9 mouse cellular contexts compared by ENCODE assay signal in genomic region chr12:83424720-83425444, GRCm38 (mm10).
A peak's percentile ranks its signal among the peaks of the same experiment; 100 is the strongest.
DNase-seq lines count a peak whose midpoint lies in the region; ATAC-seq lines count a peak whose summit lies in the region.
"Had no signal": no experiment of that assay in that cellular context is flagged by ENCODE, and none has a peak within 500 bp of the region (broad histone marks: within the 10 kb centered on the region; RNA-seq: fewer than 3 reads in every experiment).

No protein-coding gene starts in this region.

- H3K36me3 ChIP-seq in hindbrain, embryonic 13.5 days = no peaks in the 10 kb centered on the region
- no peaks in the 10 kb centered on the region for H3K36me3 ChIP-seq in hindbrain, embryonic 11.5 days (ENCODE audit: control insufficient read depth, insufficient read depth, low read length)

- H3K9ac ChIP-seq in hindbrain, embryonic 13.5 days = 0 out of 2 replicates have a peak overlapping the region, but pooled peaks have one; percentile 2
- no peak overlapping the region for H3K9ac ChIP-seq in hindbrain, embryonic 11.5 days (ENCODE audit: low read depth, low read length)

- no peak overlapping the region for H3K4me3 ChIP-seq in hindbrain, embryonic 13.5 days
- no peak overlapping the region for H3K4me3 ChIP-seq in hindbrain, embryonic 11.5 days (ENCODE audit: low read depth, low read length)

- no peak overlapping the region for H3K4me2 ChIP-seq in hindbrain, embryonic 13.5 days
- H3K4me2 ChIP-seq in hindbrain, embryonic 11.5 days (replicated peaks; ENCODE audit: low read depth, low read length) = no peak overlapping the region

- DNase-seq in hindbrain, embryonic 11.5 days (ENCODE audit: low spot score) = no peak
- peak; percentile 55 for DNase-seq in Muller cell, postnatal 12 days (ENCODE audit: inconsistent ontology term)
- peak; percentile 82 to 85 for DNase-seq in cerebellum, postnatal 10 days
- peak; percentile 81 for DNase-seq in heart, postnatal 4 days
- peak; percentile 24 for DNase-seq in retina, embryonic 14.5 days (ENCODE audit: low spot score)
- no peak for DNase-seq in adipocyte (ENCODE audit: low spot score)
- no peak for DNase-seq in layer of hippocampus, adult 11-12 months (ENCODE audit: low spot score)

- no peak for ATAC-seq in hindbrain, embryonic 13.5 days (ENCODE audit: low FRiP score)
- no peak for ATAC-seq in hindbrain, embryonic 11.5 days (ENCODE audit: low FRiP score)
- ATAC-seq: Patski had no signal

- H3K9me3 ChIP-seq in hindbrain, embryonic 13.5 days = no peaks in the 10 kb centered on the region
- no peaks in the 10 kb centered on the region for H3K9me3 ChIP-seq in hindbrain, embryonic 11.5 days (ENCODE audit: control insufficient read depth, low read length)

- no peak overlapping the region; the same call in 1 of the 2 replicates for H3K27ac ChIP-seq in hindbrain, embryonic 13.5 days
- no peak overlapping the region for H3K27ac ChIP-seq in hindbrain, embryonic 11.5 days (ENCODE audit: low read depth, low read length)

- H3K27me3 ChIP-seq in hindbrain, embryonic 13.5 days = no peaks in the 10 kb centered on the region
- no peaks in the 10 kb centered on the region for H3K27me3 ChIP-seq in hindbrain, embryonic 11.5 days (ENCODE audit: control insufficient read depth, insufficient read depth, low read length)
- H3K27me3 ChIP-seq: Patski had no signal

- peaks cover 33% of the 10 kb centered on the region for H3K4me1 ChIP-seq in hindbrain, embryonic 13.5 days (replicated peaks)
- no peaks in the 10 kb centered on the region for H3K4me1 ChIP-seq in hindbrain, embryonic 11.5 days (replicated peaks; ENCODE audit: control insufficient read depth, insufficient read depth, low read length)

- 71% methylated on average over 11 of the region's 11 CpGs for WGBS in hindbrain, embryonic 13.5 days
- WGBS in hindbrain, embryonic 11.5 days = 78% methylated on average over 11 of the region's 11 CpGs

Comparison
In these comparisons a context has a peak if more than half of its experiments do, and no peak if none do; other contexts are left out.
1. DNase-seq: peak in Muller cell, postnatal 12 days (single experiment), cerebellum, postnatal 10 days (2 of 2), heart, postnatal 4 days (single experiment) and retina, embryonic 14.5 days (single experiment); none in hindbrain, embryonic 11.5 days (single experiment), adipocyte (single experiment) and layer of hippocampus, adult 11-12 months (single experiment).